In genomic region chr3:39220011-39220706, GRCm38 (mm10) we compare ENCODE assay signal across 8 mouse cellular contexts.
DNase-seq lines count a peak whose midpoint lies in the region; ATAC-seq and TF ChIP-seq lines count a peak whose summit lies in the region.

No protein-coding gene starts in this region.

- H3K36me3 ChIP-seq in heart, adult 2 months (ENCODE audit: control insufficient read depth, insufficient read depth, low read length), result no peaks in the 10 kb centered on the region
- no peaks in the 10 kb centered on the region for H3K36me3 ChIP-seq in stomach, embryonic 16.5 days (ENCODE audit: control insufficient read depth, insufficient read depth, low read length)

- H3K4me3 ChIP-seq in left cerebral cortex, adult 2 months, result no peak overlapping the region
- peak overlapping the region; percentile 37 for H3K4me3 ChIP-seq in heart, adult 2 months
- no peak overlapping the region for H3K4me3 ChIP-seq in stomach, embryonic 16.5 days (replicated peaks; ENCODE audit: low read length)

- H3K4me1 ChIP-seq in heart, adult 2 months (ENCODE audit: control insufficient read depth, insufficient read depth, low read length), result no peaks in the 10 kb centered on the region; the same call in 1 of the 2 replicates
- no peaks in the 10 kb centered on the region; the same call in 1 of the 2 replicates for H3K4me1 ChIP-seq in stomach, embryonic 16.5 days (ENCODE audit: control insufficient read depth, insufficient read depth, low read length)

- no peaks in the 10 kb centered on the region for H3K27me3 ChIP-seq in heart, adult 2 months (ENCODE audit: control insufficient read depth, insufficient read depth, low read length)
- no peaks in the 10 kb centered on the region for H3K27me3 ChIP-seq in stomach, embryonic 16.5 days (ENCODE audit: control insufficient read depth, insufficient read depth, low read length)

- intact Hi-C loops in left cerebral cortex, adult 2 months (cut with DNase I), result loop anchor here (5.0 kb wide), 1 partner anchor 333 kb away; the partner anchor contains the start of gene Fat4
- intact Hi-C loops in heart, adult 2 months (cut with DNase I), result loop anchor here (1.0 to 5.0 kb wide), 2 partner anchors 283 to 334 kb away; partner anchors contain the start of gene Fat4

- TF ChIP-seq EP300 in heart, adult 2 months (IDR thresholded peaks at IDR 0.05; ENCODE audit: insufficient read depth, low read depth, low read length), result peak; percentile 53

- H3K4me2 ChIP-seq in stomach, embryonic 16.5 days (ENCODE audit: low read depth, low read length), result 0 out of 2 replicates have a peak overlapping the region, but pooled peaks have one; percentile 10

- ATAC-seq in stomach, embryonic 16.5 days (ENCODE audit: insufficient read depth, low FRiP score), result no peak

- 35% methylated on average over 10 of the region's 10 CpGs for WGBS in heart, adult 2 months
- WGBS in stomach, embryonic 16.5 days, result 54% methylated on average over 10 of the region's 10 CpGs

- H3K27ac ChIP-seq in left cerebral cortex, adult 2 months, result peak overlapping the region; percentile 61; the same call in 1 of the 2 replicates
- peak overlapping the region; percentile 92 for H3K27ac ChIP-seq in heart, adult 2 months
- H3K27ac ChIP-seq in stomach, embryonic 16.5 days (ENCODE audit: low read length), result peak overlapping the region; percentile 26; the same call in 1 of the 2 replicates

- H3K9me3 ChIP-seq in stomach, embryonic 16.5 days (replicated peaks; ENCODE audit: control insufficient read depth, low read length), result 0 out of 2 replicates have a peak, but pooled peaks cover 2% of the 10 kb centered on the region

- no peak for TF ChIP-seq CTCF in left cerebral cortex, adult 2 months (IDR thresholded peaks at IDR 0.05)
- TF ChIP-seq CTCF in heart, adult 2 months (IDR thresholded peaks at IDR 0.05), result no peak

- H3K79me2 ChIP-seq in heart, adult 2 months (replicated peaks; ENCODE audit: control insufficient read depth, insufficient read depth, low read length), result no peaks in the 10 kb centered on the region

- TF ChIP-seq POLR2A in heart, adult 2 months (IDR thresholded peaks at IDR 0.05; ENCODE audit: insufficient read depth, low read depth, low read length), result no peak

- DNase-seq in left cerebral cortex, adult 2 months (ENCODE audit: extremely low spot score in 1 of 2, low spot score in 2 of 2), result no peak
- DNase-seq in left cerebral cortex, adult 8-10 months (ENCODE audit: low spot score in 2 of 2), result no peak
- DNase-seq in heart, adult 2 months, result peak; percentile 57 to 78
- peak; percentile 54 to 56 for DNase-seq in kidney, adult 8-10 months
- DNase-seq in lung, postnatal 25 days (ENCODE audit: low spot score), result peak; percentile 66
- no peak for DNase-seq in cerebellum, adult 9-11 months
- no peak for DNase-seq in right cerebral cortex, postnatal 14 days

- no peak overlapping the region for H3K9ac ChIP-seq in heart, adult 2 months (ENCODE audit: low read depth, low read length)
- H3K9ac ChIP-seq in stomach, embryonic 16.5 days (ENCODE audit: low read length), result no peak overlapping the region

Comparison
In these comparisons a context has a peak if more than half of its experiments do, and no peak if none do; other contexts are left out.
1. DNase-seq: peak in heart, adult 2 months (2 of 2), kidney, adult 8-10 months (2 of 2) and lung, postnatal 25 days (single experiment); none in left cerebral cortex, adult 2 months (0 of 2), left cerebral cortex, adult 8-10 months (0 of 2), cerebellum, adult 9-11 months (single experiment) and right cerebral cortex, postnatal 14 days (single experiment).
2. H3K27ac ChIP-seq: peak in every context shown above with its lines; median percentile 92 in heart, adult 2 months; 61 in left cerebral cortex, adult 2 months; 26 in stomach, embryonic 16.5 days.